Mouse (Mus musculus) ES-Bruce4 (cell line): ENCODE measurements around the gene Shoc2. TPM values are rescaled to one million over a fixed set of nuclear protein-coding genes. Genes with fewer than 3 reads are reported as not detected.

Experiments used
- H3K27ac ChIP-seq: 2 replicates; pipeline ENCODE4 v1.5.1; 2012; ENCODE audit warnings: low read length, inconsistent platforms; ENCODE audit not compliant: insufficient read depth
- H3K27me3 ChIP-seq: 2 replicates; pipeline ENCODE4 v1.6.1; 2012; ENCODE audit warnings: mild to moderate bottlenecking, low read length, inconsistent platforms; ENCODE audit not compliant: control insufficient read depth, poor library complexity, insufficient read depth, severe bottlenecking
- H3K36me3 ChIP-seq: 2 replicates; pipeline ENCODE4 v1.6.1; 2012; ENCODE audit warnings: inconsistent platforms, mild to moderate bottlenecking, low read length, moderate library complexity; ENCODE audit not compliant: control insufficient read depth, poor library complexity, insufficient read depth, severe bottlenecking
- H3K4me1 ChIP-seq: one replicate; pipeline ENCODE4 v1.8.1; 2011; ENCODE audit warnings: low read length; ENCODE audit not compliant: control insufficient read depth, insufficient read depth
- H3K4me3 ChIP-seq: 2 replicates; pipeline ENCODE4 v1.5.1; 2011; ENCODE audit warnings: low read depth, mild to moderate bottlenecking, low read length
- H3K9ac ChIP-seq: 2 replicates; pipeline ENCODE4 v1.6.1; 2012; ENCODE audit warnings: low read depth, mild to moderate bottlenecking, inconsistent platforms; ENCODE audit not compliant: poor library complexity, severe bottlenecking
- H3K9me3 ChIP-seq: replicated peaks from 2 replicates; pipeline ENCODE4 v1.6.1; 2012; ENCODE audit warnings: mild to moderate bottlenecking, low read length, inconsistent platforms; ENCODE audit not compliant: control insufficient read depth, poor library complexity, insufficient read depth, severe bottlenecking
- CTCF ChIP-seq: IDR thresholded peaks from one replicate; pipeline ENCODE4 v1.8.1; 2011; ENCODE audit warnings: low read depth, low read length
- EP300 ChIP-seq: IDR thresholded peaks from 2 replicates; pipeline ENCODE4 v1.6.1; 2011; ENCODE audit warnings: low read depth, low read length; ENCODE audit not compliant: insufficient read depth
- POLR2A ChIP-seq: IDR thresholded peaks from one replicate; pipeline ENCODE4 v1.8.1; 2011; ENCODE audit warnings: low read length; ENCODE audit not compliant: insufficient read depth
- polyA plus RNA-seq: library from polyadenylated mRNA; stranded (reverse); fragments of >200 nt; gene quantifications from 2 replicates; pipeline ENCODE4 v1.2.4, GENCODE M21; 2011; ENCODE audit warnings: low read depth; ENCODE audit not compliant: missing spikeins, insufficient read depth, insufficient read length

Gene Shoc2
- polyA plus RNA-seq, 1 experiment: 70.4 TPM

GRCm38 (mm10) chr19:54055845-54056244 is 111.7 kb downstream of the Shoc2 start:
- Histone ChIP-seq H3K27ac (no peak overlapping the region), H3K36me3 (no peaks in the 10 kb centered on the region), H3K9me3 (no peaks in the 10 kb centered on the region), H3K4me3 (no peak overlapping the region), H3K4me1 (peaks cover 2% of the 10 kb centered on the region), H3K9ac (no peak overlapping the region), H3K27me3 (no peaks in the 10 kb centered on the region)
- TF ChIP-seq POLR2A (no peak), CTCF (no peak), EP300 (no peak)

GRCm38 (mm10) chr19:54068447-54068846 is 124.3 kb downstream of the Shoc2 start:
- H3K27me3 ChIP-seq: no peaks in the 10 kb centered on the region
- H3K36me3 ChIP-seq: no peaks in the 10 kb centered on the region
- no peak overlapping the region for H3K4me3 ChIP-seq
- H3K27ac ChIP-seq: no peak overlapping the region
- H3K9ac ChIP-seq: no peak overlapping the region
- no peaks in the 10 kb centered on the region for H3K4me1 ChIP-seq
- H3K9me3 ChIP-seq: no peaks in the 10 kb centered on the region
- TF ChIP-seq POLR2A (no peak), EP300 (no peak), CTCF (no peak)

- TF ChIP-seq CTCF (no peak), EP300 (no peak), POLR2A (no peak)
- Histone ChIP-seq H3K27ac (no peak overlapping the region), H3K9ac (no peak overlapping the region), H3K4me1 (no peaks in the 10 kb centered on the region), H3K9me3 (no peaks in the 10 kb centered on the region), H3K36me3 (no peaks in the 10 kb centered on the region), H3K4me3 (no peak overlapping the region), H3K27me3 (no peaks in the 10 kb centered on the region)
Measured at GRCm38 (mm10) chr19:54070521-54070920, 126.4 kb downstream of the Shoc2 start.

GRCm38 (mm10) chr19:54072233-54072800 is 128.2 kb downstream of the Shoc2 start:
- Histone ChIP-seq H3K4me3 (no peak overlapping the region), H3K9ac (no peak overlapping the region)
- TF ChIP-seq EP300: no peak
- no peak for TF ChIP-seq CTCF
- no peak for TF ChIP-seq POLR2A

GRCm38 (mm10) chr19:54076362-54077349 is 132.6 kb downstream of the Shoc2 start:
- H3K4me1 ChIP-seq: no peaks in the 10 kb centered on the region
- no peak overlapping the region for H3K4me3 ChIP-seq
- no peak overlapping the region for H3K27ac ChIP-seq

More at GRCm38 (mm10) chr19:54072233-54072800, 128.2 kb downstream of the Shoc2 start:
- H3K36me3 ChIP-seq: no peaks in the 10 kb centered on the region
- no peaks in the 10 kb centered on the region for H3K9me3 ChIP-seq
- H3K4me1 ChIP-seq: no peaks in the 10 kb centered on the region
- no peak overlapping the region for H3K27ac ChIP-seq
- H3K27me3 ChIP-seq: no peaks in the 10 kb centered on the region

More at GRCm38 (mm10) chr19:54076362-54077349, 132.6 kb downstream of the Shoc2 start:
- H3K27me3 ChIP-seq: no peaks in the 10 kb centered on the region
- TF ChIP-seq CTCF (no peak), EP300 (no peak), POLR2A (no peak)
- no peak overlapping the region for H3K9ac ChIP-seq
- no peaks in the 10 kb centered on the region for H3K36me3 ChIP-seq
- H3K9me3 ChIP-seq: no peaks in the 10 kb centered on the region
